Mouse (Mus musculus) kidney, adult 8-10 months (tissue): ENCODE results near the gene Rims3.
A peak's percentile ranks its signal among the peaks of the same experiment; 100 is the strongest.

Experiments used
- DNase-seq, 2 experiments: peaks; one replicate each; pipeline ENCODE4 v3.0.0; 2022

The Rims3 gene

DNA sequence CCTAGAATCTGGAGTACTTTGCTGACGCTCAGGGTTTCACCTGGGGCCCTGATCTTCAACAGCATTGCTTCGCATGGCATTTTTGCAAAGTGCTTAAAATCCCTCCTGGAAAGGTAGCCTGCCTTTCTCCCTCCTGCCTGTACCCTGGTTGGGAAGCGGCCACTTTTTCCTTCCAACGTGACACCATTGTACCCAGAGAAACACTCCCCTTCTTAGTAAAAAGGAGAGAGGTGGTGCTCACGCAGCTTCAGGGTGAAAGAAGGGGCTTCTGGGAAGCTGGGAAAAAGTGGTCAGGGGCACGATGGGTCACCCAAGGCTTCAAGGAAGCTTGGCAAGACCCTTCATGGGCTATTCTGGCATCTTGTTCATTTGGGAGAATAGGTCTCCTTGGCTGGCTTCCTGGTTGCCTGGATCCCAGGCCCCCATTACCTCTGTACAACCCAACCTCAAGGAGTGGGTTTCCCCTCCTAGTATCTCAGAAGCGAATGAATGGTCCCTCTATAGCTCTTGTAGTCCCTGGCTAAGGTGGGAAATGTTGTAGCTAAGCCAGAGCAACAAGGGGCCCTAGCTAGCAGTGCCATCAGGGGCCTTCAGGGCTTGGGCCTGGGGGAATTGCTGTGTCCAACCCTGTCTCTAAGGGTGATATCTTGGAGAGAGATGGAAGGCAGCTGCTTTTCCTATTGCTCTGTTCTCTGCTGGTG lies 894 bp downstream of the Rims3 start:
- DNase-seq = no peak

DNA sequence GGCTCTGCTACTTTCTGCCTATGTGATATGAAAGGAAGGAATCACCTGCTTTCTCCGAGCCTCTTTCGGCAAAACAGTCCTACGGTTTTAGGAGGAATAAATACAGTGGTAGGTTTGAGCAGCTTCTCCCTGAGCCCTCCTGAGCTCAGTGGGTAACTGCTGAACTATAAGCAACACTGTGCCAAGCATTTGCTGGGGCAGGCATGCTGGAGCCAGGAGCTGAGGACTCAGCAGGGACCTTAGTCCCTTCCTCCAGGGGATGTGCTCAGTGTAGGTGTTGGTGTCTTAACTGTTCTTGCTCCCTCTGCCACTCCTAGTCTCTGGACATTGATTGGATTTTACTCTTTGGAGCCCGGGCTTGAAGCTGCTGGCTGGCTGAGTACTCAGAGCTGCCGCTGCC lies 1.8 kb downstream of the Rims3 start:
- DNase-seq = no peak

GRCm38 (mm10) chr4:120859865-120860264 lies 5.2 kb downstream of the Rims3 start:
- DNase-seq = no peak

- DNase-seq = peak in 1 of 2 experiments; percentile 21
Measured at GRCm38 (mm10) chr4:120866211-120866610, 11.6 kb downstream of the Rims3 start.

DNA sequence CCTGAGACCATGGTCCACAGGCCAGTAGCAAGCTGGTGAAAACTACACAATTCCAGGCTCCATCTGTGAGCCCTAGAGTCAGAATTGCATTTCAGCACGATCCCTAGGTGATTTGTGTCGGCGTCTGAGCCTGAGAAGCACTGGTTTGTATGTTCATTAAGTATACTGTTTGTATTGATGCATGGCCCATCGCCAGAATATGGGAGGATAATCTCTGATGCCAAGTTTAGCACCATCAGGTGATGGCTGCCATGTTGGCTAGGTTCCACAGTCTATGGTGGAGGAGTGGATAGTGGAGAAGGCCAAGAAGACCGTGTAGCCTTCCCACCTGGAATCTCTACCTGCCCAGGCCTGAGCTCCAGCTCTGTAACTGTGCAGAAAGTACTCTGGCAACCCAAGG lies 13.6 kb downstream of the Rims3 start:
- no peak for DNase-seq

DNA sequence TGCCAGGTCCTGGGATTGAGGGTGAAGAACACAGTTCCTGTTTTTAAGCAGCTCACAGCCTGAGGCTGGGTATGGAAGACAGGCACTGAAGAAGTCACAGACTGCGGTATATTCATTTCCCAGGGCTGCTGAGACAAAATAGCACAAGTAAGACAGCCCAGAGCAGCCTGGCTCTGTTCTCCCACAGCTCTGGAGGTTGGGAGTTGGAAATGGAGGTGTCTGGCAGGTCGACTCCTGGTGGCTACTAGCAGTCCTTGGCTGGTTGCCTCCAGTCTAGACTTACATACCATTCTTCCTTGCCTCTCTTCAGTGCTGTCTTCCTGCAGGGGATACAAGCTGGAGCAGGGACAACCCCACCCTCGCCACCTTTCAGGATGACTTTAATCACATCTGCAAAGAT lies 14.4 kb downstream of the Rims3 start:
- DNase-seq = no peak

DNA sequence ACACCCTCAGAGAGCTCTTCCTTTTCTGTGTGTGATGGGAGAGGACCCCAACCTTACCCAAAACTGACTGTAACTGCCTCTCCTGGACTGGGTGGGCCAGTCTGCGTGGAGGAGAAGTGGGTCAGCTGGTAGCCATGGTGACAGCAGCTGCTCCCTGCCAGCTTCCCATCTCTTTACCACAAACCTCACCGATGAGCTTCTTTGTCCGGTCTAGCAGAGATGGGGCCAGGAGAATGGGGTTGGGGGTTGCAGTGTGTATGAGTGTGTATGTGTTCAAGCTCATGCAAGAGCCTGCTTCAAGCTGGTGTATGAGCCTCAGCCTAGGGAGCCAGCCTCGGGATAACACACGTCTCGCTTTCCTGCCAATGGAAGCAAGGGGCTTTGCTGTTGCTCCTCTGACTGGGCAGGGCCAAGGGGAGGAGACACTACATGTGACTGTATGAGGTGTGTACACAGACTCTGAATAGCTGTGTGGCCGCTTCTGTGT lies 15.7 kb downstream of the Rims3 start:
- no peak for DNase-seq

DNA sequence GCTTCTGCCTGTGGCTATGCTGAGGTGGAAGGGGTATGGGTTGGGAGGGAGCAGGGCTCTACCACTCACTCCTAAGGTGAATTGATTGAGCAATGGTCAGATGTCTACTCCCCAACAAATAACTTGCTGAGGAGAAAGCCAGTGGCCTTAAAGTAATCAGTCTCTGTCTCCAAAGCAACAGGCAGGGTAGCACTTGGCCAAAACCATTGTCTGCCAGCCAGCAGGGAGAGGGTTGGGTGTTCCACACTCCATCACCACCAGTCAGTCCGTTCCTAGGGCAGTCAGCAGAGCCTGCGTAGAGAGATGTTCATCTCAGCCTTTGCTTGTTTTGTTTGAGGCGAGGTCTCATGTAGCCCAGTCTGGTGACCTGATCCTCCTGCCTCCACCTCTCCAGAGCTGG lies 21.3 kb downstream of the Rims3 start:
- no peak for DNase-seq

GRCm38 (mm10) chr4:120878728-120879127 lies 24.1 kb downstream of the Rims3 start:
- no peak for DNase-seq

GRCm38 (mm10) chr4:120879386-120879785 lies 24.8 kb downstream of the Rims3 start:
- DNase-seq = no peak

GRCm38 (mm10) chr4:120880731-120881432 lies 26.3 kb downstream of the Rims3 start:
- DNase-seq = no peak

DNA sequence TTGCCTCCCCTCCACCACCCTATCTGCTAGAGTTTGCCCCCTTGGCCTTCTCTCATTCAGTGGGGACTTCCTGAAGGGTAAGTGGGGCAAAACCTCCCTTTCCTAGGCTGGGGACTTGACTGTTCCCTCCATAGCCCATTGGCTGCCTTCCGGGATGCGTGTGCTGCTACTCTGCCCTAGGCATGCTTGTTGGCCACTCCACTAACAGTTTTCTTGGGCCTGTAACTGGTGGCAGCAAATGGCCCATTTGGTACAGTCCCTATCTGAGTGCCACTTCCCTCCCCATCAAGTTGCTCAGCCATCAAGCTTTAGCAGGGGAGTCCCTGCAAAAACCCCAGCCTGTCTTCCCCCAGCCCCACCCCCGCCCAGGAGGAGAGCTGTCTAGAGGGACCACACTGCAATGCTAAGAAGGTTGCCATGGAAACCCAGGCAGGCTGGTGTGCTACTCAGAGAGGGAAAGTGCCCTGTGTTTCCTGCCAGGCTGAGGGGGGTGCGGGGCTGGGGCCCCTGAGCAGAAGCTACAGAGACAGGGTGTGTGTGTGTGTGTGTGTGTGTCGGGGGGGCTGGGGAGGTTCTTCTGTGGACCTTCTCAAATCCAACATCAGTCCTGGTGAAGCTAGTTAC lies 27.5 kb downstream of the Rims3 start:
- DNase-seq = no peak

DNA sequence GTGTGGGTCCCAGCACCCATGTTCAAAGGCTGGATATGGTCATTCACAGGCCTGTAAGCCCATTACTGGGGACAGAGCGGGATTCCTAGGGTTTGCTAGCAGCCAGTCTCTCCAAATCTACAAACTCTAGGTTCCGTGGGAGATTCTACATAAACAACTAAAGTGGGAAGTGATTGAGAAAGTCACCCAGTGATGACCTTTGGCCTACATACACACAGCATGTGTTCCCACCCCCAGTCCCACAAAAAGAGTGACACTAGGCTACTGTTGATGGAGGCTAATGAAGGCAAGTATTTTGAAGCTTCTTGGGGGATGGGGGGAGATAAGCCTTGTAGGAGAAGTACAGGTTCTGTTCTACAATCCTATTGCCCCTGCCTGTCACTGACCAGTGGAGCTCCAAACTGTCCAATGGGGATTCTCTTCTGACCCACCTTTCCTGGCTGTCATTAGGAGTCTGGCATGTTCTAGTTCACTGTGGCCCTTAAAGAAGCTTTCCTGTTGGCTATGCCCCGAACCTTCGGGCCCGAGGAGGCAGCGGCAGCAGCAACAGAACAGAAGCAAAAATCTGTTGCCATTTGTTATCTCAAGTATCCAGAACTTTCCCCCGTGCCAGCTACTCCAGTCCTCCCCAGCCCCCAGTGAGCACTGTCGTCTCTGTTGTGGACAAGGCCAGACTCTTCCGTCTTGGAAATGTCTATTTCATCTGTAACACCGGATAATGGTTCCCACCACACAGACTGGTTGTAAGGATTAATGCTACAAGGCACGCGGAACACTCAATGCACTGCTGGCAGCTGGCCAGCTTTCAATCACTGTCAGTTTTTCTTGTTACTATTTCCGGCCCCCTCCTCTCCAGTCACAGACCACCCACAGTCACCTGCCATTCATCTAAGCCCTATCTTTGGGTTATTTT lies 30.8 kb downstream of the Rims3 start:
- DNase-seq = no peak

- no peak for DNase-seq
Measured at GRCm38 (mm10) chr4:120886131-120886530, 31.5 kb downstream of the Rims3 start.

- DNase-seq = no peak
Measured at GRCm38 (mm10) chr4:120886811-120887210, 32.2 kb downstream of the Rims3 start.

DNA sequence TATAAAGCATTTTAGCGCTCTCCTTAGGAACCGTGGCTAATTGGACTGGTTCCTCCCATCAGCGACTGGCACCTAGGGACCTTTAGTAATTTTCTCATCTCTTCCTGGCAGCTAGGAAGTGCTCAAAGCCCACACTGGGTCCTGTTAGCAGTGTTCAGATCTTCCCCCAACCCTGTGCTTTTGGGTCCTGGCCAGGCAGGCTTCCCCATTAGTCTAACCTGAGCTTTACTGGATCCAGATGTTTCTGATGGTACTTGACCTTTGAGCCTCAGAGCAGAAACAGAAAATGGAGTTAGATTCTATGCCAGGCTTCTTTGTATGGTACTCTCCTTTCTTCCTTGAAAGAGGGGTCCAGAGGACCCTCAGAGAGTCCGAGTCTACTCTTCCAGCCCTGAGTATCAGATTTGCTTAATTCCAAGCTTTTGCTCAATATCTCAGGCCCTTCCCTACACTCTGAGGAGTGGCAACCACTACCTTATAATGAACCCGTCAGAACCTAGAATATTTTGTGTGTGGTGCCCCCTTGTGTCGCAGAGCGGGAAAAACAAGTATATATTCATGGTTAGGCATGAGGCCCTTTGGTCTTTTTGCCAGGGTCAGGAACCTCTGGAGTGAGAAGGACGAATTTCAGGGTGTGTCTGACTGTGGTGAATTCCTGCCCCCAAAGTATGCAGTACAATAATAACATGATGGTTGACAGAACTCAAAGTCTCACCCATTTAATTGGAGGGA lies 32.9 kb downstream of the Rims3 start:
- peak; percentile 49 to 78 for DNase-seq

GRCm38 (mm10) chr4:120888884-120889283 lies 34.3 kb downstream of the Rims3 start:
- no peak for DNase-seq

DNA sequence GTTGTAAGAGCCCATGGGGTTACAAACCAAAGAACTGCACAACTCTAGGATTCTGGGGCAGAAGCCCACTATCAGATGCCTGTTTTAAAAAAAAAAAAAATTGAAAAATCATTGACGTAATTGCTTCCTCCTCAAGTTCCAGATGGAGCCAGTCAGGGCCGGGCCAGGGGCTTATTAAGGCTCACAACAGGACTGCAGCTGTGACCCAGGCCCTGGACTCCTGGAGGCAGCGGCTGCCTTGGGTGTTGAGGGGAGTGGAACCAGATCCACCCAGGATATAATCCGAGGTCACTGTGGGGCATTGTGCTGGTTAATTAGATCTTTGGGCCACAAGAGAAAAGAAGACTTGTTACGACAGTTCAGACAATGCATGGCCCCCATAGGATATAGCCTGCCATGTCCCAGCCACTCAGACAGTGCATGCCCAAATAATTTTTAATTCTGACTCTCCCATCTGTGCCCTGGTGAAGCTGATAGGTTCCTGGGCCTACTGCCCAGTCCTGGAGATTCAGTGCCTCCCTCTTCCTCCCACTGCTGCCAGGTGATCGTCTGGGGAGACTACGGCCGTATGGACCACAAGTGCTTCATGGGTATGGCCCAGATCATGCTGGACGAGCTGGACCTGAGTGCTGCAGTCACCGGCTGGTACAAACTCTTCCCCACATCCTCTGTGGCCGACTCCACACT lies 36.3 kb downstream of the Rims3 start:
- DNase-seq = no peak

DNA sequence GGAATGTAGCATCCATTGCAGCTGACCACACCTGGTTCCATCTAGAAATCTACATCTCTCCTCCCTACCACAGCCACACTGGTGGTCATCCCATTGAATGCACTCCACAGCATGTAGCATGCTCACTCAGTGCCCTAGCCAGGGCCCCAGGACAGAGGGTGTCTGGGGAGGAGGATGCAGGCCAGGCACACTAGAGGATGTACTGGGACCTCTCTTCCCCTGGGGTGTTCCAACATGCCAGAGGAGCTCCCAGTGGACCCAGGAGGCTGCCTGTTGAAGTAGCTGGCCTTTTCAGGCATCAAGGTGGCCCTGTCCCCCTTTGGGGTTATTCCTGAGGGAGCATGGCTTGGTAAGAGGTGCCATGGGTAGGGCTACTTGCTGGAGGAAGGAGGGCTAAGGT lies 37.3 kb downstream of the Rims3 start:
- no peak for DNase-seq

GRCm38 (mm10) chr4:120892516-120892915 lies 37.9 kb downstream of the Rims3 start:
- DNase-seq = no peak

- DNase-seq = no peak
Measured at GRCm38 (mm10) chr4:120893656-120894401, 39.2 kb downstream of the Rims3 start.
